Mouse (Mus musculus) G1E (cell line): ENCODE results near the gene Gstm4. TPM values are rescaled to one million over a fixed set of nuclear protein-coding genes. Genes with fewer than 3 reads are reported as not detected.

ENCODE experiments used
- ATAC-seq: 2 replicates; pipeline ENCODE4 v1.8.0; 2016; ENCODE audit warnings: mild to moderate bottlenecking; ENCODE audit not compliant: insufficient number of reproducible peaks, poor library complexity, low FRiP score, severe bottlenecking; ENCODE audit errors: extremely low read depth
- DNase-seq: peaks from one replicate; pipeline ENCODE4 v3.0.0; 2012; ENCODE audit warnings: low spot score
- H3K27me3 ChIP-seq: 2 replicates; pipeline ENCODE4 v1.6.1; 2012; ENCODE audit warnings: mild to moderate bottlenecking, low read length, inconsistent platforms; ENCODE audit not compliant: insufficient read depth
- H3K36me3 ChIP-seq: replicated peaks from 2 replicates; pipeline ENCODE3; 2012; ENCODE audit warnings: mild to moderate bottlenecking, inconsistent platforms
- H3K4me1 ChIP-seq: 2 replicates; pipeline ENCODE4 v1.6.1; 2012; ENCODE audit warnings: low read depth, low read length, inconsistent platforms, mixed read lengths; ENCODE audit not compliant: insufficient read depth
- H3K4me3 ChIP-seq: 2 replicates; pipeline ENCODE4 v1.5.1; 2012; ENCODE audit warnings: low read depth, mild to moderate bottlenecking, inconsistent platforms, low read length, moderate library complexity, mixed read lengths
- H3K9me3 ChIP-seq: replicated peaks from 2 replicates; pipeline ENCODE4 v1.6.1; 2012; ENCODE audit warnings: inconsistent platforms
- CTCF ChIP-seq: IDR thresholded peaks from 2 replicates; pipeline ENCODE4 v1.5.1; 2012; ENCODE audit warnings: low read depth, low read length, inconsistent platforms, mixed read lengths
- GATA1 ChIP-seq: IDR thresholded peaks from 2 replicates; pipeline ENCODE4 v1.6.1; 2012; ENCODE audit warnings: borderline replicate concordance, low read length, inconsistent platforms, mixed read lengths
- GATA2 ChIP-seq: IDR thresholded peaks from 2 replicates; pipeline ENCODE4 v1.6.1; 2012; ENCODE audit warnings: low read depth, low read length, inconsistent platforms, borderline replicate concordance
- POLR2AphosphoS5 ChIP-seq: IDR thresholded peaks from 2 replicates; pipeline ENCODE4 v1.6.1; 2012; ENCODE audit warnings: low read depth, low read length, inconsistent platforms; ENCODE audit not compliant: insufficient replicate concordance
- TAL1 ChIP-seq: conservative IDR thresholded peaks from 2 replicates; pipeline ENCODE4 v1.6.1; 2012; ENCODE audit warnings: low read depth, low read length, inconsistent platforms, mixed read lengths
- polyA plus RNA-seq: library from polyadenylated mRNA; stranded (reverse); fragments of >175 nt; gene quantifications from 2 replicates; pipeline ENCODE4 v1.2.3, GENCODE M21; 2012
- total RNA-seq, 2 experiments: library from RNA; stranded (forward) in 1 of 2; stranded (reverse) in 1 of 2; fragments of 200-1000 nt in 1 of 2; fragments of >200 nt in 1 of 2; fragmentation: Nextera tagmentation in 1 of 2; gene quantifications; 2 replicates each; pipeline ENCODE4 v1.2.3; 2014 to 2017

Gstm4 gene
- total RNA-seq (2014; fragmentation: Nextera tagmentation) = not detected in 2 replicates
- not detected in 2 replicates for total RNA-seq (2017)
- polyA plus RNA-seq = not detected in 2 replicates

GRCm38 (mm10) chr3:108044394-108045140 is at the start of gene Gstm4:
Gstm4 (minus strand) TSS chr3:108044894.
- peaks cover 18% of the 10 kb centered on the region for H3K27me3 ChIP-seq
- no peaks in the 10 kb centered on the region for H3K9me3 ChIP-seq
- no peak for DNase-seq
- H3K36me3 ChIP-seq = no peaks in the 10 kb centered on the region
- no peak for ATAC-seq
- H3K4me3 ChIP-seq = no peak within 1 kb of the TSS
- TF ChIP-seq CTCF (no peak), POLR2AphosphoS5 (no peak), TAL1 (no peak), GATA1 (no peak), GATA2 (no peak)
- H3K4me1 ChIP-seq = peaks cover 6% of the 10 kb centered on the region

GRCm38 (mm10) chr3:108094146-108094545 is 49.5 kb upstream of the Gstm4 start:
- Histone ChIP-seq H3K36me3 (peaks cover 36% of the 10 kb centered on the region), H3K4me1 (peaks cover 86% of the 10 kb centered on the region), H3K9me3 (no peaks in the 10 kb centered on the region), H3K27me3 (no peaks in the 10 kb centered on the region), H3K4me3 (no peak overlapping the region)
- TF ChIP-seq TAL1 (no peak), CTCF (no peak), GATA2 (no peak), POLR2AphosphoS5 (no peak), GATA1 (no peak)
- no peak for ATAC-seq
- DNase-seq = no peak

- H3K9me3 ChIP-seq = no peaks in the 10 kb centered on the region
- ATAC-seq (no peak), DNase-seq (no peak)
- no peak overlapping the region for H3K4me3 ChIP-seq
- H3K36me3 ChIP-seq = peaks cover 44% of the 10 kb centered on the region
- peaks cover 86% of the 10 kb centered on the region for H3K4me1 ChIP-seq
- no peaks in the 10 kb centered on the region for H3K27me3 ChIP-seq
- TF ChIP-seq GATA2 (no peak), CTCF (no peak), GATA1 (no peak), TAL1 (no peak), POLR2AphosphoS5 (no peak)
Observed at GRCm38 (mm10) chr3:108093306-108093705, 48.6 kb upstream of the Gstm4 start.

- Histone ChIP-seq H3K27me3 (no peaks in the 10 kb centered on the region), H3K36me3 (peaks cover 38% of the 10 kb centered on the region), H3K4me1 (peaks cover 81% of the 10 kb centered on the region), H3K9me3 (no peaks in the 10 kb centered on the region), H3K4me3 (no peak within 1 kb of the TSS)
- TF ChIP-seq TAL1 (no peak), GATA1 (no peak), POLR2AphosphoS5 (no peak), CTCF (no peak), GATA2 (no peak)
- DNase-seq (no peak), ATAC-seq (no peak)
Observed at GRCm38 (mm10) chr3:108092536-108093115, 47.9 kb upstream of the Gstm4 start, which contains the start of gene Gnat2. Gnat2 (plus strand) TSS chr3:108092789.

- Histone ChIP-seq H3K4me3 (no peak overlapping the region), H3K4me1 (peaks cover 79% of the 10 kb centered on the region), H3K27me3 (no peaks in the 10 kb centered on the region), H3K36me3 (peaks cover 37% of the 10 kb centered on the region), H3K9me3 (no peaks in the 10 kb centered on the region)
- DNase-seq = no peak
- ATAC-seq = no peak
- TF ChIP-seq POLR2AphosphoS5 = no peak
- TF ChIP-seq GATA2 = no peak
- TF ChIP-seq TAL1 = no peak
- TF ChIP-seq CTCF = no peak
- no peak for TF ChIP-seq GATA1
Observed at GRCm38 (mm10) chr3:108092030-108092429, 47.3 kb upstream of the Gstm4 start.

GRCm38 (mm10) chr3:108090561-108090960 is 45.9 kb upstream of the Gstm4 start:
- no peak for TF ChIP-seq GATA2
- no peak for TF ChIP-seq GATA1
- no peak for TF ChIP-seq TAL1
- TF ChIP-seq CTCF = no peak
- no peak for TF ChIP-seq POLR2AphosphoS5
- DNase-seq (no peak), ATAC-seq (no peak)
- Histone ChIP-seq H3K36me3 (peaks cover 37% of the 10 kb centered on the region), H3K9me3 (no peaks in the 10 kb centered on the region), H3K4me1 (peaks cover 70% of the 10 kb centered on the region), H3K4me3 (no peak overlapping the region), H3K27me3 (no peaks in the 10 kb centered on the region)
